ENCODE assay signal across 11 mouse cellular contexts in genomic region chr2:164083609-164084341, GRCm38 (mm10). TPM values are rescaled to one million over a fixed set of nuclear protein-coding genes. Genes with fewer than 3 reads are reported as not detected.
DNase-seq lines count a peak whose midpoint lies in the region; ATAC-seq and TF ChIP-seq lines count a peak whose summit lies in the region.
"Had no signal": no experiment of that assay in that cellular context is flagged by ENCODE, and none has a peak within 500 bp of the region (broad histone marks: within the 10 kb centered on the region; RNA-seq: fewer than 3 reads in every experiment).

No protein-coding gene starts in this region.

- no peaks in the 10 kb centered on the region for H3K9me3 ChIP-seq in lung, embryonic 14.5 days (ENCODE audit: low read depth, low read length)
- H3K9me3 ChIP-seq in hindbrain, embryonic 14.5 days (ENCODE audit: control insufficient read depth, low read length), result no peaks in the 10 kb centered on the region
- H3K9me3 ChIP-seq in forebrain, embryonic 10.5 days, result no peaks in the 10 kb centered on the region

- peaks cover 75% of the 10 kb centered on the region for H3K36me3 ChIP-seq in lung, embryonic 14.5 days (ENCODE audit: insufficient read depth)
- H3K36me3 ChIP-seq in small intestine, adult 2 months (ENCODE audit: control insufficient read depth, insufficient read depth, low read length), result peaks cover 59% of the 10 kb centered on the region
- H3K36me3 ChIP-seq in hindbrain, embryonic 14.5 days (replicated peaks; ENCODE audit: control insufficient read depth, insufficient read depth), result peaks cover 94% of the 10 kb centered on the region
- peaks cover 95% of the 10 kb centered on the region for H3K36me3 ChIP-seq in forebrain, embryonic 10.5 days (replicated peaks)

- no peak for TF ChIP-seq POLR2A in bone marrow, adult 2 months (IDR thresholded peaks at IDR 0.05; ENCODE audit: borderline replicate concordance, control insufficient read depth, low read depth, low read length)
- TF ChIP-seq POLR2A in small intestine, adult 2 months (IDR thresholded peaks at IDR 0.05; ENCODE audit: low read depth, low read length), result no peak

- peak overlapping the region; percentile 26 for H3K4me3 ChIP-seq in bone marrow, adult 2 months (replicated peaks; ENCODE audit: control insufficient read depth, low read depth, low read length)
- H3K4me3 ChIP-seq in lung, embryonic 14.5 days (ENCODE audit: low read depth, low read length), result no peak overlapping the region
- H3K4me3 ChIP-seq in small intestine, adult 2 months (ENCODE audit: low read depth, low read length), result no peak overlapping the region
- H3K4me3 ChIP-seq in hindbrain, embryonic 14.5 days (replicated peaks; ENCODE audit: low read length), result no peak overlapping the region
- H3K4me3 ChIP-seq in forebrain, embryonic 10.5 days, result no peak overlapping the region

- peak; percentile 92 for DNase-seq in CD4-positive, CD25-positive, alpha-beta regulatory T cell, adult 2 months (ENCODE audit: low read depth, low spot score)
- DNase-seq in lung, embryonic 14.5 days, result peak; percentile 61
- no peak for DNase-seq in hindbrain, embryonic 14.5 days (ENCODE audit: low spot score)
- no peak for DNase-seq in urinary bladder, postnatal 14 days (ENCODE audit: low spot score)
- no peak for DNase-seq in kidney, adult 18-20 months
- DNase-seq in forebrain, embryonic 10.5 days (ENCODE audit: extremely low spot score, low spot score), result no peak
- DNase-seq: kidney, postnatal 10 days; right cerebral cortex, postnatal 14 days had no signal

- no peaks in the 10 kb centered on the region for H3K27me3 ChIP-seq in lung, embryonic 14.5 days (ENCODE audit: insufficient read depth, low read length)
- no peaks in the 10 kb centered on the region for H3K27me3 ChIP-seq in small intestine, adult 2 months (ENCODE audit: control insufficient read depth, insufficient read depth, low read length)
- H3K27me3 ChIP-seq in hindbrain, embryonic 14.5 days (ENCODE audit: control insufficient read depth, insufficient read depth, low read length), result no peaks in the 10 kb centered on the region
- H3K27me3 ChIP-seq in forebrain, embryonic 10.5 days (ENCODE audit: poor library complexity, severe bottlenecking), result no peaks in the 10 kb centered on the region

- no peak overlapping the region for H3K4me2 ChIP-seq in lung, embryonic 14.5 days
- no peak overlapping the region for H3K4me2 ChIP-seq in hindbrain, embryonic 14.5 days (replicated peaks)
- H3K4me2 ChIP-seq: midbrain, embryonic 11.5 days had no signal

- 7% methylated on average over 19 of the region's 19 CpGs for WGBS in bone marrow, adult 2 months
- 69% methylated on average over 19 of the region's 19 CpGs for WGBS in lung, embryonic 14.5 days
- 73% methylated on average over 19 of the region's 19 CpGs for WGBS in small intestine, adult 2 months
- whole genome bisulfite sequencing in hindbrain, embryonic 14.5 days, result 94% methylated on average over 19 of the region's 19 CpGs
- WGBS in forebrain, embryonic 10.5 days, result 90% methylated on average over 19 of the region's 19 CpGs

- peak; percentile 54 for ATAC-seq in lung, embryonic 14.5 days (ENCODE audit: insufficient read depth)
- ATAC-seq in hindbrain, embryonic 14.5 days (ENCODE audit: low FRiP score), result no peak

- TF ChIP-seq CTCF in bone marrow, adult 2 months (IDR thresholded peaks at IDR 0.05; ENCODE audit: control insufficient read depth, insufficient read depth, low read length), result no peak
- no peak for TF ChIP-seq CTCF in lung, embryonic 14.5 days (IDR thresholded peaks at IDR 0.05; ENCODE audit: low read depth)
- no peak for TF ChIP-seq CTCF in small intestine, adult 2 months (IDR thresholded peaks at IDR 0.05; ENCODE audit: extremely low read depth, insufficient read length, insufficient replicate concordance, low read depth, low read length)

- H3K9ac ChIP-seq in lung, embryonic 14.5 days, result no peak overlapping the region
- no peak overlapping the region for H3K9ac ChIP-seq in hindbrain, embryonic 14.5 days

- peaks cover 13% of the 10 kb centered on the region for H3K4me1 ChIP-seq in bone marrow, adult 2 months (ENCODE audit: control insufficient read depth, insufficient read depth, low read length)
- H3K4me1 ChIP-seq in lung, embryonic 14.5 days (ENCODE audit: insufficient read depth), result no peaks in the 10 kb centered on the region
- H3K4me1 ChIP-seq in small intestine, adult 2 months (ENCODE audit: control insufficient read depth, insufficient read depth, insufficient read length, low read length), result peaks cover 4% of the 10 kb centered on the region
- H3K4me1 ChIP-seq in hindbrain, embryonic 14.5 days (replicated peaks; ENCODE audit: control insufficient read depth, insufficient read depth, low read length), result no peaks in the 10 kb centered on the region
- no peaks in the 10 kb centered on the region for H3K4me1 ChIP-seq in forebrain, embryonic 10.5 days

- H3K27ac ChIP-seq in bone marrow, adult 2 months (ENCODE audit: control insufficient read depth, insufficient read depth, low read depth, low read length, poor library complexity), result peak overlapping the region; percentile 87
- 0 out of 2 replicates have a peak overlapping the region, but pooled peaks have one; percentile 4 for H3K27ac ChIP-seq in lung, embryonic 14.5 days (ENCODE audit: low read depth)
- peak overlapping the region; percentile 65 for H3K27ac ChIP-seq in small intestine, adult 2 months (ENCODE audit: insufficient read depth, low read depth, low read length)
- no peak overlapping the region for H3K27ac ChIP-seq in hindbrain, embryonic 14.5 days
- H3K27ac ChIP-seq in forebrain, embryonic 10.5 days, result no peak overlapping the region

RNA-seq across cellular contexts. Expression of gene Tomm34, which starts 12.8 kb away (rescaled TPM):
- 34.6 and 50.9 TPM in 2 replicates for polyA plus RNA-seq in bone marrow, adult 2 months (2011; ENCODE audit: insufficient read depth, insufficient read length, low replicate concordance, missing spikeins)
- 54.2 and 54.4 TPM in 2 replicates for polyA plus RNA-seq in lung, embryonic 14.5 days (2014; fragmentation: Nextera tagmentation; extraction: Ambion mirVana)
- 20.0 and 39.4 TPM in 2 replicates for polyA plus RNA-seq in small intestine, adult 2 months (2012; rRNA removed)
- polyA plus RNA-seq in hindbrain, embryonic 14.5 days (2014; fragmentation: Nextera tagmentation; extraction: Ambion mirVana), result 48.3 and 48.9 TPM in 2 replicates
- polyA plus RNA-seq in forebrain, embryonic 10.5 days (2016; fragmentation: Nextera tagmentation; extraction: Ambion mirVana), result 59.4 and 59.9 TPM in 2 replicates

RNA-seq across cellular contexts. Expression of gene Stk4, which starts 13.7 kb away (rescaled TPM):
- polyA plus RNA-seq in bone marrow, adult 2 months (2011; ENCODE audit: insufficient read depth, insufficient read length, low replicate concordance, missing spikeins), result 27.5 and 28.7 TPM in 2 replicates
- 30.7 and 33.7 TPM in 2 replicates for polyA plus RNA-seq in lung, embryonic 14.5 days (2014; fragmentation: Nextera tagmentation; extraction: Ambion mirVana)
- polyA plus RNA-seq in small intestine, adult 2 months (2012; rRNA removed), result 4.9 and 10.8 TPM in 2 replicates
- 26.6 and 27.4 TPM in 2 replicates for polyA plus RNA-seq in hindbrain, embryonic 14.5 days (2014; fragmentation: Nextera tagmentation; extraction: Ambion mirVana)
- 38.8 and 39.8 TPM in 2 replicates for polyA plus RNA-seq in forebrain, embryonic 10.5 days (2016; fragmentation: Nextera tagmentation; extraction: Ambion mirVana)

RNA-seq across cellular contexts. Expression of gene Pabpc1l, which starts 58.5 kb away (rescaled TPM):
- polyA plus RNA-seq in bone marrow, adult 2 months (2011; ENCODE audit: insufficient read depth, insufficient read length, low replicate concordance, missing spikeins), result 8.6 and 10.8 TPM in 2 replicates
- polyA plus RNA-seq in lung, embryonic 14.5 days (2014; fragmentation: Nextera tagmentation; extraction: Ambion mirVana), result 1.1 and 1.8 TPM in 2 replicates
- polyA plus RNA-seq in small intestine, adult 2 months (2012; rRNA removed), result 0.10 and 0.18 TPM in 2 replicates
- polyA plus RNA-seq in hindbrain, embryonic 14.5 days (2014; fragmentation: Nextera tagmentation; extraction: Ambion mirVana), result 1.6 and 2.2 TPM in 2 replicates
- polyA plus RNA-seq in forebrain, embryonic 10.5 days (2016; fragmentation: Nextera tagmentation; extraction: Ambion mirVana), result 1.5 and 1.6 TPM in 2 replicates

Comparison
In these comparisons a context has a peak if more than half of its experiments do, and no peak if none do; other contexts are left out.
1. DNase-seq: peak in CD4-positive, CD25-positive, alpha-beta regulatory T cell, adult 2 months (single experiment) and lung, embryonic 14.5 days (single experiment); none in hindbrain, embryonic 14.5 days (single experiment), urinary bladder, postnatal 14 days (single experiment), kidney, adult 18-20 months (single experiment) and forebrain, embryonic 10.5 days (single experiment).
2. H3K27ac ChIP-seq: peak in bone marrow, adult 2 months (single experiment), lung, embryonic 14.5 days (single experiment) and small intestine, adult 2 months (single experiment); none in hindbrain, embryonic 14.5 days (single experiment) and forebrain, embryonic 10.5 days (single experiment).